Mouse (Mus musculus) hindbrain, postnatal 0 days (tissue): ENCODE measurements at regions not wholly inside any gene's neighbourhood (a gene's known extent, or its start where the extent isn't known, plus 50 kb on each side); places are given as distances from the start of the nearest gene placed in this dataset.

ENCODE experiments used
- ATAC-seq: fragments of 200-750 bp; cut with Nextera tagmentation; 2 replicates; pipeline ENCODE4 v1.8.0; 2017; ENCODE audit warnings: mild to moderate bottlenecking, moderate TSS enrichment, moderate library complexity
- DNase-seq: peaks from one replicate; pipeline ENCODE4 v3.0.0-alpha.2; 2015; ENCODE audit warnings: low spot score
- H3K27ac ChIP-seq: fragments of 300-500 bp; sonication (generic); 2 replicates; pipeline ENCODE4 v1.5.1; 2014; ENCODE audit warnings: mild to moderate bottlenecking
- H3K27me3 ChIP-seq: fragments of 300-500 bp; sonication (generic); 2 replicates; pipeline ENCODE4 v1.6.1; 2014; ENCODE audit warnings: low read length, mixed read lengths; ENCODE audit not compliant: insufficient read depth
- H3K36me3 ChIP-seq: fragments of 300-500 bp; sonication (generic); 2 replicates; pipeline ENCODE4 v1.6.1; 2014; ENCODE audit warnings: low read length, mixed read lengths; ENCODE audit not compliant: insufficient read depth
- H3K4me1 ChIP-seq: fragments of 300-500 bp; sonication (generic); 2 replicates; pipeline ENCODE4 v1.6.1; 2014; ENCODE audit warnings: antibody characterized with exemption, low read length, mixed read lengths; ENCODE audit not compliant: insufficient read depth
- H3K4me2 ChIP-seq: fragments of 300-500 bp; sonication (generic); 2 replicates; pipeline ENCODE4 v1.6.1; 2014; ENCODE audit warnings: low read depth, mild to moderate bottlenecking, low read length, moderate library complexity, mixed read lengths
- H3K4me3 ChIP-seq: fragments of 300-500 bp; sonication (generic); 2 replicates; pipeline ENCODE4 v1.5.1; 2014; ENCODE audit warnings: low read length
- H3K9ac ChIP-seq: fragments of 300-500 bp; sonication (generic); replicated peaks from 2 replicates; pipeline ENCODE4 v1.6.1; 2014; ENCODE audit warnings: mild to moderate bottlenecking, low read length, moderate library complexity, mixed read lengths
- H3K9me3 ChIP-seq: fragments of 300-500 bp; sonication (generic); 2 replicates; pipeline ENCODE4 v1.6.1; 2016; ENCODE audit warnings: low read length, mixed read lengths
- CTCF ChIP-seq: IDR thresholded peaks from 2 replicates; pipeline ENCODE4 v1.5.1; 2016; ENCODE audit warnings: antibody characterized with exemption, control low read depth, low read depth
- WGBS: fragments of 180-500 bp; shearing (Covaris S2); extraction: QIAGEN DNeasy Blood & Tissue Kit; methylation state at CpG from one replicate; pipeline ENCODE4 v1.1.7; 2014; 5-methylcytosine and 5-hydroxymethylcytosine counted together

DNA sequence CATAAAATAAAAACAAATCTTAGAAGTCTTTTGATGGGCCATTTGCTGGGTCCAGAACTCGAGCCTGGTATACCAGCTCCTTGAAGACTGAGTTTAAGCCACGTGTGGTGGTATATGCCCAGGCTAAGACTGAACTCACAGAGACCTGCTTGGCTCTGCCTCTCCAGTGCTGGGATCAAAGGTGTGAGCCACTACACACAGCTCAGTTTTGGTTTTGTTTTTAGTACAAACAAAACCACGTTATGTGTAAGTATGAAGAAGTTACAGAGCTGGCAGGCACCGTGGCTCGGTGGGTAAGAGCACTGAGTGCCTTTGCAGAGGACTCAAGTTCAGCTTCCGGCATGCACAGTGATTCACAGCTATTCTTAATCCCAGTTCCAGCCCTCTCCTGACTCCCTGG, 75.6 kb downstream of the Wdr5 start:
- Histone ChIP-seq H3K9me3 (no peaks in the 10 kb centered on the region), H3K27me3 (no peaks in the 10 kb centered on the region), H3K36me3 (no peaks in the 10 kb centered on the region), H3K9ac (no peak overlapping the region), H3K4me2 (no peak overlapping the region), H3K4me3 (no peak overlapping the region), H3K27ac (no peak overlapping the region), H3K4me1 (no peaks in the 10 kb centered on the region)
- ATAC-seq (no peak), DNase-seq (no peak)
- 77% methylated on average over 6 of the region's 6 CpGs for WGBS
- TF ChIP-seq CTCF, result no peak

DNA sequence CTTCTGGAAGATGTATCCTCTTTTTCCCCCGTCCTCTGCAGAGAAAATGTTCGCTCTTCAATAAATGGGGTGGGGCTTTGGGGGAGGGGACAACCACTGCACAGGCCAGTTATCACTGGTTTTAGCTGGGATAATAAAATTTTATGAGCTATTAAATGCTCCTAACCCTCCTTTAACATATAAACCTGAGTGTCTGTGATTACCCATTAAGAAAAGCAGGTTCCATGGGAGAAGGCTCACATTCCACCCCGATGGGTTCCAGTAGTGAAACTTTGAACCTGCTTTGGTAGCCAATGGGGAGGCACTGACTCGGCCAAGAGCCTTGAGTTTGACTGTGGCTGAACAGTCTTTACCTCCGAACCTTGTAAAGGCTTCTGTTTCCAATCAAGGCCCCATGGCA, 76.7 kb downstream of the Wdr5 start:
- 0 out of 2 replicates have a peak, but pooled peaks cover 5% of the 10 kb centered on the region for H3K4me1 ChIP-seq
- H3K9me3 ChIP-seq, result no peaks in the 10 kb centered on the region
- no peak overlapping the region for H3K9ac ChIP-seq
- H3K4me3 ChIP-seq, result no peak overlapping the region
- TF ChIP-seq CTCF, result no peak
- no peaks in the 10 kb centered on the region for H3K27me3 ChIP-seq
- no peak for ATAC-seq
- no peak for DNase-seq
- no peak overlapping the region for H3K27ac ChIP-seq
- no peak overlapping the region for H3K4me2 ChIP-seq
- no peaks in the 10 kb centered on the region for H3K36me3 ChIP-seq
- WGBS, result 92% methylated on average over 5 of the region's 5 CpGs

DNA sequence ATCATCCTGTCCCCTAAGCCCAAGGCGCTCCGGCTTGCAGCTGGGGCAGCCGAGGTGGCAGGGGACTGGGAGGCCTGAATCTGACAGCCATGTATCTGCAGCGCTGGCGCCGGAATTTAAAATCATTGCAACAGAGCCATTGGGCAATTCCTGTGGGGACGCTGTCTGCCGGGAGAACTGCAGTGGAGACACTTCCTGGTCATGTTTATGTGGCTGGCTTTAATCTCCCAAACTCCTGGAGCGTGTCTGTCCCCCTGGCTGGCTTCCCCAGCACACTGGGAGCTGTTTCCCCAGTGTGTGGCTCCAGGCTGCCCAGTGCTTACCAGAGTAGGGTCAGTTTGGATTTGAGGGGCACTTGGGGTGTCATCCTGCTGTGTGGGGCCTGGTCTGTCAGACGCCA, 78.4 kb downstream of the Wdr5 start:
- no peak overlapping the region for H3K27ac ChIP-seq
- DNase-seq (peak; percentile 37), ATAC-seq (no peak)
- no peak overlapping the region for H3K9ac ChIP-seq
- WGBS, result 40% methylated on average over 10 of the region's 10 CpGs
- no peaks in the 10 kb centered on the region for H3K27me3 ChIP-seq
- no peak overlapping the region for H3K4me2 ChIP-seq
- no peaks in the 10 kb centered on the region for H3K9me3 ChIP-seq
- no peak for TF ChIP-seq CTCF
- H3K36me3 ChIP-seq, result no peaks in the 10 kb centered on the region
- H3K4me3 ChIP-seq, result no peak overlapping the region
- H3K4me1 ChIP-seq, result 0 out of 2 replicates have a peak, but pooled peaks cover 5% of the 10 kb centered on the region

DNA sequence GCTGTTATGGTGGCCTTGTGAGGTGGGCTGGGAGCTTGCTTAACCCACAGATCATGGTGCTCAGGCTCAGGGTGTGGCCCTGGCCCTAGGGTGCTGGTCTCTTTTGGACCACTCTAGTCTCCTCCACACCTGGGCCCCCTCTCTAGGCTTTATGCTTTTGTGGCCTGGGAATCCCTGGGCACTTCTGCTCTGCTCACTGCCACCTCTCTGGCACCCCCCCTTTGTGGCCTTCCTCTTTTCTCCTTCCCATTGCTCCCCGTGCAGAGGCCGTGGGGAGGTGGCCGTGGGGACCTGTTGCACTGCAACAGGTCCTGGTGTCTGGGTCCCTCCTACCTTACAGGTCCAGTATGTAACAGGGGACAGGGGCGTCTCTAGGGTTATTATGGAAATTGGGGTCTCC, 80.3 kb downstream of the Wdr5 start:
- no peak for TF ChIP-seq CTCF
- no peak overlapping the region for H3K9ac ChIP-seq
- 91% methylated on average over 4 of the region's 4 CpGs for WGBS
- H3K36me3 ChIP-seq, result no peaks in the 10 kb centered on the region
- no peaks in the 10 kb centered on the region for H3K9me3 ChIP-seq
- H3K27ac ChIP-seq, result no peak overlapping the region
- H3K4me1 ChIP-seq, result peaks cover 16% of the 10 kb centered on the region; the same call in 1 of the 2 replicates
- H3K4me3 ChIP-seq, result no peak overlapping the region
- ATAC-seq (no peak), DNase-seq (no peak)
- H3K4me2 ChIP-seq, result no peak overlapping the region
- no peaks in the 10 kb centered on the region for H3K27me3 ChIP-seq

DNA sequence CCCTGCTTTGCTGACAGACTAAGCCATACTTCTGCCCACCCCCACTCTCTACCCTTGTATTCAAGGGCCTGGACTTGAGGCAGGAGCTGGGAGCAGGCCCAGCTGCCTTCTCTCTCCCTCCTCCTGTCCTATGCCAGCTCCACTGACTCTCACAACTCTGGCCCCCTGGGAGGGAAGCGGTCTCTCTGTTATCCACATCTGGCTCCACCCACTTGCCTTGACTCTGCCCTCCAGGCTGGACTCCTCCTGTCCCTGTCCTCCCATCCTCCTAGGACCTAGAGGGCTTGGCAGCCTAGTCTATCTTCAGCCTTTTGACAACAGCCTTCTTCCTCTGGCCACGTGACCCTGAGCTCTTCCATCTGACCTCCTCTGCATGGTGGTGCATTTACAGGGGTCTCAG, 80.0 kb upstream of the Rxra start:
- Histone ChIP-seq H3K9me3 (no peaks in the 10 kb centered on the region), H3K4me1 (peaks cover 16% of the 10 kb centered on the region; the same call in 1 of the 2 replicates), H3K27ac (no peak overlapping the region), H3K9ac (no peak overlapping the region), H3K27me3 (no peaks in the 10 kb centered on the region), H3K4me3 (no peak overlapping the region), H3K36me3 (no peaks in the 10 kb centered on the region), H3K4me2 (no peak overlapping the region)
- ATAC-seq (no peak), DNase-seq (no peak)
- 35% methylated on average over 2 of the region's 2 CpGs for WGBS
- TF ChIP-seq CTCF, result no peak

DNA sequence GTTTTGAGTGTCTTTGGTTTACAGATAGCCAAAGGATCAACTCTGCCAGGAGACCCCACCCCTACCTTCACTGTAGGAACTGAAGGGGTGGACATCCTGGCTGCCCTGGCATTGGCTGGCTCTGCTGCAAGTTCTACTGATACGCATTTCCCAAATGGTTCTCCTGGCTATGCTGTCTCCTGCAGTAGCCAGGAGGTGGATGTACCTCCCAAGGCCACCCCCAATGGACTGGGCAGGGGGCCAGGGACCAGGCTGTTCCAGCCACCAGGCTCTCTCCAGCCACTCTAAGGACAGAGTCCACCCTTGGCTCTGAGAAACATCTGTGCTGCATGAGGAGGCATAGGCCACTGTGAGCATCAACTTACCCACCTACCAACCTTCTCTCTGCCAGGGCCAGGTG, 79.3 kb upstream of the Rxra start:
- Histone ChIP-seq H3K27ac (no peak overlapping the region), H3K4me2 (no peak overlapping the region), H3K9ac (no peak overlapping the region), H3K9me3 (no peaks in the 10 kb centered on the region), H3K4me1 (peaks cover 16% of the 10 kb centered on the region; the same call in 1 of the 2 replicates), H3K4me3 (no peak overlapping the region), H3K27me3 (no peaks in the 10 kb centered on the region), H3K36me3 (no peaks in the 10 kb centered on the region)
- no peak for TF ChIP-seq CTCF
- 83% methylated on average over 1 of the region's 1 CpGs for WGBS
- ATAC-seq, result no peak
- no peak for DNase-seq

DNA sequence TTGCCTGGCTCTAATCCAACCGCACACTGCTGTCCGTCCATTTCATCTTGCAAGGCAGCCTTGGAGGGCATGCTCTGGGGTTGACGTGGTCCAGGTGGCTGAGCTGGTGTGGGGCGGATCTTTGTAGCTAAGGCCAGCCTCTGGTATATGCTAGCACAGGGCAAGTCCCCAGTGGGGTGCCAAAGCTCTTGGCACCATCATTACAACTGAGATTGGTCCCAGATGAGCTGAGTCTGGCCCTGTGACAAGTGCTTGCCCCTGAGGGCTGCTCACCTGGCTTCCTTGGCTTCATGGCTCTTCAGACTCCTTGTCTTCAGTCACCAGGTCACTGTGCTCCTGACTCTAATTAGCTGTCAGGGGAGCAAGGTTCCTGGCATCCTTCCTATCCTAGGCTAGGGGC, 78.3 kb upstream of the Rxra start:
- DNase-seq, result no peak
- TF ChIP-seq CTCF, result no peak
- Histone ChIP-seq H3K27ac (no peak overlapping the region), H3K9ac (no peak overlapping the region), H3K9me3 (no peaks in the 10 kb centered on the region), H3K27me3 (no peaks in the 10 kb centered on the region), H3K4me1 (peaks cover 16% of the 10 kb centered on the region; the same call in 1 of the 2 replicates), H3K4me2 (no peak overlapping the region), H3K36me3 (no peaks in the 10 kb centered on the region), H3K4me3 (no peak overlapping the region)
- WGBS, result 72% methylated on average over 4 of the region's 4 CpGs
- no peak for ATAC-seq
